Mouse (Mus musculus) bone marrow macrophage, adult 2 months (primary cell): ENCODE results near the gene 4930512M02Rik.

Experiments
- CTCF ChIP-seq: IDR thresholded peaks from 2 replicates; pipeline ENCODE4 v1.5.1; 2012; ENCODE audit warnings: low read depth, mild to moderate bottlenecking, low read length, moderate library complexity
- POLR2A ChIP-seq: IDR thresholded peaks from 2 replicates; pipeline ENCODE4 v1.6.1; 2012; ENCODE audit warnings: mild to moderate bottlenecking, low read depth, low read length, borderline replicate concordance

DNA sequence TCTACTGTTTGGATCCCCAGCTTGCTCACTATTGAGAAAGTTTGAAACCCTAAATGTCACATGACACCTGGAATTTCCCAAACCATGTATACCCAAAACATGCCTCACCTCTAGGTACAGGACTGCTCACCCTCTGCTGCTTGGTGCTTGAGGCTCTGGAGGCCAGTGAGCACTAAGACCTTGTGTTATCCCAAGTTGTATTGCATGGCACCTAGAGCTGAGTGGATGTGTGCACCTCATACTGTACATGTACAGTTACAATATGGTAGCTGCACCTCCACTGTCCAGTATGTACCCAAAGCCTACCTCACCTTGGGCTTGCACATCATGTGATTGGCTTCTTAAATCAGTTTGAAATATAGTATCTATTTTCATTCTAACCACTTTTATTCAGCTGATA, 16.7 kb upstream of the 4930512M02Rik start:
- TF ChIP-seq CTCF (no peak), POLR2A (no peak)
